Mouse (Mus musculus) gastrocnemius, postnatal 36 days (tissue): ENCODE measurements around the gene Ifitm5. TPM values are rescaled to one million over a fixed set of nuclear protein-coding genes. Genes with fewer than 3 reads are reported as not detected.

ENCODE experiments used
- DNase-seq, 2 experiments: peaks; one replicate each; pipeline ENCODE4 v3.0.0; 2022
- intact Hi-C: fragments of 180-260 bp; cut with DNase I; formaldehyde crosslinking; loops from one replicate; pipeline ENCODE4 v1.15.1; 2025
- total RNA-seq, 2 experiments: library from RNA; stranded (reverse); gene quantifications; 2 replicates each; pipeline ENCODE4 v1.2.3; 2021

The Ifitm5 gene
- total RNA-seq, 2 experiments from 2014 or later = 0.35 TPM; not detected in 1

GRCm38 (mm10) chr7:140907697-140908096 lies 42.4 kb downstream of the Ifitm5 start:
- intact Hi-C loops = loop anchor here (2.0 to 5.0 kb wide), 3 partner anchors 100 to 160 kb away; no protein-coding TSS in a partner anchor
- DNase-seq = no peak

- DNase-seq = no peak
- intact Hi-C loops = loop anchor here (5.0 kb wide), 2 partner anchors 100 to 160 kb away; no protein-coding TSS in a partner anchor
These were observed 43.0 kb downstream of the Ifitm5 start for GRCm38 (mm10) chr7:140907131-140907530.

- intact Hi-C loops = loop anchor here (5.0 kb wide), 2 partner anchors 102 to 162 kb away; no protein-coding TSS in a partner anchor
These were observed 44.4 kb downstream of the Ifitm5 start for GRCm38 (mm10) chr7:140905642-140906081.

GRCm38 (mm10) chr7:140903212-140903611 lies 46.9 kb downstream of the Ifitm5 start:
- intact Hi-C loops = loop anchor here (1.0 to 2.0 kb wide), 2 partner anchors 48 to 58 kb away; partner anchors contain the start of gene Scgb1c1

More at GRCm38 (mm10) chr7:140905642-140906081, 44.4 kb downstream of the Ifitm5 start:
- no peak for DNase-seq

GRCm38 (mm10) chr7:140902036-140902875 lies 47.8 kb downstream of the Ifitm5 start:
- peak; percentile 50 to 63 for DNase-seq
- intact Hi-C loops = loop anchor here (2.0 kb wide), 1 partner anchor 47 kb away; no protein-coding TSS in a partner anchor

More at GRCm38 (mm10) chr7:140903212-140903611, 46.9 kb downstream of the Ifitm5 start:
- DNase-seq = peak; percentile 69 to 79

- peak; percentile 43 to 63 for DNase-seq
These were observed 49.9 kb downstream of the Ifitm5 start, which contains the start of gene Cox8b for GRCm38 (mm10) chr7:140900220-140900619. TSS of gene Cox8b (minus strand) at chr7:140900446.

GRCm38 (mm10) chr7:140899121-140899520 lies 51.0 kb downstream of the Ifitm5 start:
- DNase-seq = no peak

More at GRCm38 (mm10) chr7:140900220-140900619, 49.9 kb downstream of the Ifitm5 start, which contains the start of gene Cox8b:
- intact Hi-C loops = no loop called here

More at GRCm38 (mm10) chr7:140899121-140899520, 51.0 kb downstream of the Ifitm5 start:
- intact Hi-C loops = no loop called here

Other genes with a start within 250 kb of the Ifitm5 start
- 10 to 100 TPM; 10.2 to 16.8 TPM for gene Cyp2e1, start 186.6 kb downstream of the Ifitm5 start, total RNA-seq
- gene Syce1, start 162.4 kb downstream of the Ifitm5 start, total RNA-seq = not detected
- under 1 TPM in 1 of 2 experiments, not detected in 1; 0.07 TPM for gene Zfp941, start 128.1 kb downstream of the Ifitm5 start, total RNA-seq
- gene Urah, start 115.3 kb downstream of the Ifitm5 start, total RNA-seq = not detected
- not detected for gene Scgb1c1, start 104.7 kb downstream of the Ifitm5 start, total RNA-seq
- not detected for gene Odf3, start 102.5 kb downstream of the Ifitm5 start, total RNA-seq
- gene Gm45785, start 94.0 kb downstream of the Ifitm5 start, total RNA-seq = not detected
- gene Ric8a, start 93.3 kb downstream of the Ifitm5 start, total RNA-seq = 10 to 100 TPM; 12.6 to 14.9 TPM
- gene Bet1l, start 92.7 kb downstream of the Ifitm5 start, total RNA-seq = 1 to 10 TPM; 5.2 to 7.9 TPM
- 10 to 100 TPM; 78.3 to 78.9 TPM for gene Psmd13, start 68.3 kb downstream of the Ifitm5 start, total RNA-seq
- 10 to 100 TPM; 26.0 to 26.3 TPM for gene Sirt3, start 68.0 kb downstream of the Ifitm5 start, total RNA-seq
- gene Cox8b, start 49.8 kb downstream of the Ifitm5 start, total RNA-seq = 1,000 to 10,000 TPM; 1,837 to 1,924 TPM
- gene Nlrp6, start 29.4 kb downstream of the Ifitm5 start, total RNA-seq = not detected
- gene Pgghg, start 8.9 kb downstream of the Ifitm5 start, total RNA-seq = 1 to 10 TPM; 3.6 to 4.6 TPM
- not detected for gene Gm45717, start 5.6 kb upstream of the Ifitm5 start, total RNA-seq
- 10 to 100 TPM; 50.9 to 51.8 TPM for gene Ifitm2, start 5.7 kb upstream of the Ifitm5 start, total RNA-seq
- under 1 TPM in 1 of 2 experiments, not detected in 1; 0.77 TPM for gene Ifitm1, start 16.9 kb upstream of the Ifitm5 start, total RNA-seq
- gene Ifitm3, start 60.5 kb upstream of the Ifitm5 start, total RNA-seq = 10 to 100 TPM; 30.2 to 45.6 TPM
- not detected for gene Ifitm6, start 67.6 kb upstream of the Ifitm5 start, total RNA-seq
- gene Gm17387, start 78.8 kb upstream of the Ifitm5 start, total RNA-seq = not detected
- gene B4galnt4, start 110.8 kb upstream of the Ifitm5 start, total RNA-seq = under 1 TPM; 0.20 to 0.22 TPM
- gene Pkp3, start 127.9 kb upstream of the Ifitm5 start, total RNA-seq = under 1 TPM in 1 of 2 experiments, not detected in 1; 0.12 TPM
- gene Sigirr, start 150.3 kb upstream of the Ifitm5 start, total RNA-seq = 1 to 10 TPM; 1.7 to 2.0 TPM
- gene Ano9, start 167.5 kb upstream of the Ifitm5 start, total RNA-seq = not detected
- 10 to 100 TPM; 15.9 to 18.7 TPM for gene Ptdss2, start 172.1 kb upstream of the Ifitm5 start, total RNA-seq
- 10 to 100 TPM; 41.8 to 45.9 TPM for gene Rnh1, start 222.6 kb upstream of the Ifitm5 start, total RNA-seq
- gene Hras, start 243.7 kb upstream of the Ifitm5 start, total RNA-seq = 100 to 1,000 TPM; 148 to 163 TPM
- gene Lrrc56, start 243.9 kb upstream of the Ifitm5 start, total RNA-seq = 1 to 10 TPM; 2.0 to 2.1 TPM